9 mouse cellular contexts compared by ENCODE assay signal in genomic region chr15:6299554-6299953, GRCm38 (mm10). TPM values are rescaled to one million over a fixed set of nuclear protein-coding genes. Genes with fewer than 3 reads are reported as not detected.
DNase-seq lines count a peak whose midpoint lies in the region; ATAC-seq and TF ChIP-seq lines count a peak whose summit lies in the region.
"Had no signal": no experiment of that assay in that cellular context is flagged by ENCODE, and none has a peak within 500 bp of the region (broad histone marks: within the 10 kb centered on the region; RNA-seq: fewer than 3 reads in every experiment).

Gene Dab2 (plus strand): TSS chr15:6299788.

- H3K27me3 ChIP-seq in forebrain, postnatal 0 days (ENCODE audit: insufficient read depth, low read length) = no peaks in the 10 kb centered on the region
- no peaks in the 10 kb centered on the region for H3K27me3 ChIP-seq in intestine, embryonic 15.5 days (replicated peaks)
- no peaks in the 10 kb centered on the region for H3K27me3 ChIP-seq in midbrain, embryonic 13.5 days

- no peak within 1 kb of the TSS for H3K4me3 ChIP-seq in forebrain, postnatal 0 days (ENCODE audit: low read depth, low read length)
- no peak within 1 kb of the TSS for H3K4me3 ChIP-seq in intestine, embryonic 15.5 days (replicated peaks)
- H3K4me3 ChIP-seq in midbrain, embryonic 13.5 days (replicated peaks) = no peak within 1 kb of the TSS

- ATAC-seq in forebrain, postnatal 0 days = no peak
- ATAC-seq in intestine, embryonic 15.5 days = no peak
- no peak for ATAC-seq in midbrain, embryonic 13.5 days

- no peaks in the 10 kb centered on the region for H3K9me3 ChIP-seq in forebrain, postnatal 0 days (ENCODE audit: low read length)
- no peaks in the 10 kb centered on the region for H3K9me3 ChIP-seq in intestine, embryonic 15.5 days
- H3K9me3 ChIP-seq in midbrain, embryonic 13.5 days = no peaks in the 10 kb centered on the region

- no peak within 1 kb of the TSS for H3K4me2 ChIP-seq in forebrain, postnatal 0 days (ENCODE audit: low read depth)
- H3K4me2 ChIP-seq in intestine, embryonic 15.5 days (replicated peaks) = no peak within 1 kb of the TSS
- no peak within 1 kb of the TSS for H3K4me2 ChIP-seq in midbrain, embryonic 13.5 days (replicated peaks)

- TF ChIP-seq CTCF in forebrain, postnatal 0 days (IDR thresholded peaks at IDR 0.05; ENCODE audit: low read depth) = no peak

- 89% methylated on average over 3 of the region's 3 CpGs for WGBS in forebrain, postnatal 0 days
- WGBS in intestine, embryonic 15.5 days = 91% methylated on average over 3 of the region's 3 CpGs
- WGBS in midbrain, embryonic 13.5 days = 66% methylated on average over 3 of the region's 3 CpGs

- H3K27ac ChIP-seq in forebrain, postnatal 0 days (ENCODE audit: low read depth, low read length) = no peak within 1 kb of the TSS
- H3K27ac ChIP-seq in intestine, embryonic 15.5 days = no peak within 1 kb of the TSS
- H3K27ac ChIP-seq in midbrain, embryonic 13.5 days = no peak within 1 kb of the TSS

- H3K36me3 ChIP-seq in forebrain, postnatal 0 days (ENCODE audit: insufficient read depth) = no peaks in the 10 kb centered on the region
- H3K36me3 ChIP-seq in intestine, embryonic 15.5 days = no peaks in the 10 kb centered on the region
- H3K36me3 ChIP-seq in midbrain, embryonic 13.5 days = no peaks in the 10 kb centered on the region

- H3K9ac ChIP-seq in forebrain, postnatal 0 days = no peak within 1 kb of the TSS
- no peak within 1 kb of the TSS for H3K9ac ChIP-seq in intestine, embryonic 15.5 days
- no peak within 1 kb of the TSS for H3K9ac ChIP-seq in midbrain, embryonic 13.5 days (replicated peaks)

- no peaks in the 10 kb centered on the region for H3K4me1 ChIP-seq in forebrain, postnatal 0 days (ENCODE audit: insufficient read depth)
- H3K4me1 ChIP-seq in intestine, embryonic 15.5 days (replicated peaks) = no peaks in the 10 kb centered on the region
- no peaks in the 10 kb centered on the region for H3K4me1 ChIP-seq in midbrain, embryonic 13.5 days (replicated peaks)

- DNase-seq in urinary bladder, adult 2 months (ENCODE audit: low spot score) = no peak
- no peak for DNase-seq in urinary bladder, postnatal 25 days (ENCODE audit: low spot score)
- no peak for DNase-seq in forebrain, postnatal 0 days
- no peak for DNase-seq in embryo, embryonic 10 days (ENCODE audit: low spot score)
- no peak for DNase-seq in cerebellum, adult 9-10 months
- no peak for DNase-seq in urinary bladder, postnatal 4 days (ENCODE audit: low spot score in 2 of 2)

RNA-seq across cellular contexts. Expression of gene Dab2, which starts in this region (rescaled TPM):
- 87.2 and 99.9 TPM in 2 replicates for polyA plus RNA-seq in urinary bladder, adult 2 months (2012; rRNA removed)
- 7.6 and 18.2 TPM in 2 replicates for total RNA-seq in forebrain, postnatal 0 days (2014; rRNA removed)
- polyA plus RNA-seq in forebrain, postnatal 0 days (2015; fragmentation: Nextera tagmentation; extraction: Ambion mirVana) = 14.3 and 14.5 TPM in 2 replicates
- polyA plus RNA-seq in intestine, embryonic 15.5 days (2015; fragmentation: Nextera tagmentation; extraction: Ambion mirVana) = 43.6 and 51.2 TPM in 2 replicates
- polyA plus RNA-seq in midbrain, embryonic 13.5 days (2015; fragmentation: Nextera tagmentation; extraction: Ambion mirVana) = 20.0 and 20.5 TPM in 2 replicates
- total RNA-seq: neutrophil, adult 5-6 weeks had no signal
